Mouse (Mus musculus) gastrocnemius, postnatal 14 days (tissue): Measurements from ENCODE around the gene Gng7. TPM values are rescaled to one million over a fixed set of nuclear protein-coding genes. Genes with fewer than 3 reads are reported as not detected.

Experiments used
- DNase-seq: peaks from one replicate; pipeline ENCODE4 v3.0.0; 2021; ENCODE audit warnings: mixed read lengths
- intact Hi-C: fragments of 180-260 bp; cut with DNase I; formaldehyde crosslinking; loops from one replicate; pipeline ENCODE4 v1.15.1; 2025; ENCODE audit warnings: low total_unique reads
- total RNA-seq, 2 experiments: library from RNA; stranded (reverse); gene quantifications; 2 replicates each; pipeline ENCODE4 v1.2.3; 2021

The Gng7 gene
- total RNA-seq, 2 experiments from 2014 or later, result 0.44 to 1.1 TPM

DNA sequence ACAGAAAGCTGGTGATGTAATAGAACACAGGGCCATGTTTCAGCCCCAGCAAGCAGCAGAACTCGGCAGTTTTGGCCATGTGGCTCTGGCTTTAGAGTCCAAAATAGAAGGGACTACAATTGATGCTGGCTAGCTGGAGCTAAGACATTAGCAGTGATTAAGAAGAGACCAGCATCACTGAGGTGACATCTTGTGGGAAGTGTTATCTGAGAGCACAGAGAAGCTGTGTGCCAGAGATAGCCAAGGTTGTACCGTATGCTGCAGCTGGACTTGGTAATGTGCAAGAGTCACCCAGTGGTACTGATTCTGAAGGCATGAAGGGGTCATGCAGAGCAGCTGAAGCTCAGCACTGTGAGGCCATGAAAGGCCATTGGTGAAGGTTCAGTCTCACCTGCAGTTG, 99.5 kb downstream of the Gng7 start:
- no peak for DNase-seq
- intact Hi-C loops, result no loop called here

DNA sequence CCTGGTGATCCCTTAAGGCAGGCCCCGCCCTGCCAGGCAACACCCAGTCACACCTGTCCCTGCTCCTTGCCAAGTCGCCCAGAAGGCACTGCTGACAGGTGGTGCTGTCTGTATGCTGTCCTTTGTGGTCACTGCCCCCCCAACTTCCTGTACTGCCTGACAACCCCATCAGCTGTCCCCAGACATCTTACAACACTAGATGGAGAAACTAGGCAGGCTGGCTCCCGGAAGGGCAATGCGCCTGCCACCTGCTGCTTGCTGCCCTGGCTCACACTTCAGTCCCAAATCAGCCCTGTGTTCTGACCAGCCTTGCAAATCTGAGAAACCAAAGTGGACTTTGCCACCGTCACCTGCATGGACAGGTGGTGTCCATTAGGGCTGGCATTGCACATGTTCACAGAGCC, 100.5 kb downstream of the Gng7 start:
- intact Hi-C loops, result no loop called here

DNA sequence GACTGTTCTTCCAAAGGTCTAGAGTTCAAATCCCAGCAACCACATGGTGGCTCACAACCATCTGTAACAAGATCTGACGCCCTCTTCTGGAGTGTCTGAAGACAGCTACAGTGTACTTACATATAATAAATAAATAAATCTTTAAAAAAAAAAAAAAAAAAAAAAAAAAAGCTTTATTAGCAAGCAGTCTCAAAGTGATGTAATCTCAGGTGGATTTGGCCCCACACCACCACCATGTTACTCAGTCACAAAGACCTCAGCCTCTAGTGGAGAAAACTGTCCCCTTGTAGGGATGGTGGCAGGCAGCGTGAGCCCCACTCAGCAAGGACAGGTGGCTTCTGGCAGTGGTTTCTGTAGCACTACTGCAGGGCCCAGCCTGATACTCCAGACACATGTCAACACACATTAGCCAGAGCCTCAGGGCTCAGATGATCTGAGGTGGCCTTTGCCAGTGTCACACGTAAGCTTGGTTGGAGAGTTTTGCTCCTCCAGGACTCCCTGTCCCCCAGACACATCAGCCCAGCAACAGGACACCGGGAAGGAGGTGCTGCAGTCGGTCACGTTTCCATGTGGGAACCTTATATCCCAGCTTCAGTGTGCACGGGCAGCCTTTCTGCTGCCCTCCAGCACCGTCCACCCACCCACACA, 101.3 kb downstream of the Gng7 start:
- intact Hi-C loops, result no loop called here
- no peak for DNase-seq

More for the DNA sequence above, 100.5 kb downstream of the Gng7 start:
- DNase-seq, result peak; percentile 77

DNA sequence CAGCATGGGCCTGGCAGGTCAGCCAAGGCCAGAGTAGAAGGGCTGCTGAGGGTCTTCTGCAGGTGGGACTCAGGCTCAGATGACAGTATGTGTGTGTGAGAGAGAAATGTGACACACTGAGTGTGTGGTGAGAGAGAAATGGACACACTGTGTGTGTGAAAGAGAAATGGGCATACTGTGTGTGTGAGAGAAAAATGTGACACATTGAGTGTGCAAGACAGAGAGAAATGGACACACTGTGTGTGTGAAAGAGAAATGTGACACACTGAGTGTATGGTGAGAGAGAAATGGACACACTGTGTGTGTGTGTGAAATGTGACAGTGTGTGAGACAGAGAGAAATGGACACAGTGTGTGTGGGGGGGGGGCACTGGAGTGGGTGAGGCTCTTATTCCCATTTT, 102.9 kb downstream of the Gng7 start:
- DNase-seq, result no peak
- intact Hi-C loops, result no loop called here

DNA sequence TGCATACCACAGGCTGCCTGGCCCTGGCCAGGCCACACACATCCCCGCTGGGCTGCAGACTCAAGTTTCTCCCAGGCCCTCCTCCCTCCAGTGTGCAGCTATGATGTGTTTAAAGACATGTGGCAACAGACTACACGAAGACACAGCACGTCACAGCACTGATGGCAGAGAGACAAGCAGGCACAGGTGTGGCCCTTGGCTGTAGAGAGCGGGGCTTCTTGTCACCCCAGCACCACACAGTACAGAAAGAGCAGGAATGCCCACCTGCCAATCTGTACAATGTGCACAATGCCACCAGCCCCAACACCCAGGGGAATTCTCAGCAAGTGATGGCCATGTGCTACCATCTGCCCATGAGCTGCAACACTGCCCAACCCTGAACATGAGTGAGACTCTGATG, 103.4 kb downstream of the Gng7 start:
- intact Hi-C loops, result no loop called here
- DNase-seq, result no peak

DNA sequence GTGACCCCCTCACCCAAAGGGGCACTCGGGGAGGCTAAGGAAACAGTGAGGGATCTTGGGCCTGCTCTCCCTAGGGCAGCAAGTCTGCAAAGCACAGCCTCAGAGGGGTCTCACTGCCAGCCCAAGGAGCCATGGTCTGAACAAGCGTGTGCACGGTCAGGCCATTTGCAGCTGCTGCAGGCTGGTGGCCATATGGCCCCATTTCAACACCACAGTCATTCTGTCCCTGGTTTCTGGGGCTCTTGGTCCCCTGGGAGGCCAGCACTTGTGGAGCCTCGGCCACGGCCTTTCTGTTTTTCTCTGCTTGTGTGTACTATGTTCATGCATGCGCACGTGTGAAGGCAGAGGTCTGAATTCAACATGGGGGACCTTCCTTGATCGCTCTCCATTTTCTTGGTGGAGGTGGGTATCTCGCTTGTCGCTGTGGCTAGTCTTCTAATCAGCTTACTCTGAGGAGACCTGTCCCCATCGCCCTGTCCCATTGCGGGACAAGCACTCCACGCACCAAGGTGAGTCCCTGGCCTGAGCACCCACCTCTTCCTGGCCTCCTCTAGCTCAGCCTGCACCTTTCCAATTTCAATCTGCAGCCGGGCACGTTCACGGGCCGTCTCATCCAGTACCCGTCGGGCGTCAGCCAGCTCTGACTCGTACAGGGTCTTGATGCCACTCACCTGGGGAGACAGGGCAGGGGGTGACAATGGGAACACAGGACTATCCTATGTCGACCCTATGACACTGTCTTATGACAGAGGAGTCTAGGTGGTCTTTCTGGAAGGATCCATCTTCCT, 105.2 kb downstream of the Gng7 start:
- peak; percentile 69 for DNase-seq
- intact Hi-C loops, result no loop called here

DNA sequence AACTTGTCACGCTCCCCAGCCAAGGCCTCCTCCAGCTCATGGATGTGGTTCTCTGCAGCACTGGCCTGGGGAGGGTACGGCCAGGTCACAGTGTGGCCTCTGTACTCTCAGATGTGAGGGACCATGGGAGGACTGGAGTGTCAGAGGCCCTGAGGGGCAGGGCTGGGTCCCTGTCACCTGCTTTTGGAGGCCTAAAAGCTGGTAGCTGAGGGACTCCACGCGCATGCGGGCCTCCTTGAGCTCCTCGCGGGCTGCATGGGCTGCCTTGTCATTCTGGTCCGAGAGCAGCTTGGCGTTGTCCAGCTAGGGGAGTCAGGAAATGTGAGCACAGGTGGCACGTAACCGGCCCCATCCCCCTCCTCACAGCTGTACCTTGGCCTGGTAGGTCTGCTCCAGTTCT, 110.0 kb downstream of the Gng7 start:
- intact Hi-C loops, result no loop called here
- no peak for DNase-seq

DNA sequence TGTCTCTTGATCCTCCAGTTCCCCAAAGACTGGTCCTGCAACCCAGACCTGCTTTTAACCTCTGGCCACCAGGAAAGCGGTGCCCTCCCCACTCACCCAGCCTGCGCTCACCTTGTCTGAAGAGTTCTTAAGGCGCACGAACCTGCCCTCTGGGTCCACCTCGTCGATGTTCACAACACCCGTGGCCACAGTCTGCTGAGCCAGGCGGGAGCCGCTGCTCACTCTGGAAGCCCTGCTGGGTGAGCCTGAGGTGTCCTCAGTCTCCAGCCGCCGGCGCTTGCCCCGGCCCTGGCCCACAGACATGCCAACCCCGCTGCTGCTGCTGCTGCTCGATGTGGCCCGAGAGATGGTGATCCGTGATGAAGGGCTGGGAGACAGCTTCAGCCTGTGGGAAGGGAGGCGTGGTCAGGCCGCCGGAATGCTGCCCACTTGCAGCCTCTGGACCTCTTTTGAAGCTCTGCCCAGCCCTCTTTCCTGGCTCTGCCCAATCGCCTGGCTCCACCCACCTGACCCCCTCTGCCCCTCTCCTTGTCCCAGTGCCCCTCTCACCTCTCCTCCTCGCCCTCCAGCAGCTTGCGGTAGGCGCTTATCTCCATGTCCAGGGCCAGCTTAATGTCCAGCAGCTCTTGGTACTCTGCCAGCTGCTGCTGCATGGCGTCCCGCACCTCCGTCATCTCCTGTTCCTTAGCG, 110.6 kb downstream of the Gng7 start:
- intact Hi-C loops, result no loop called here
- DNase-seq, result no peak

DNA sequence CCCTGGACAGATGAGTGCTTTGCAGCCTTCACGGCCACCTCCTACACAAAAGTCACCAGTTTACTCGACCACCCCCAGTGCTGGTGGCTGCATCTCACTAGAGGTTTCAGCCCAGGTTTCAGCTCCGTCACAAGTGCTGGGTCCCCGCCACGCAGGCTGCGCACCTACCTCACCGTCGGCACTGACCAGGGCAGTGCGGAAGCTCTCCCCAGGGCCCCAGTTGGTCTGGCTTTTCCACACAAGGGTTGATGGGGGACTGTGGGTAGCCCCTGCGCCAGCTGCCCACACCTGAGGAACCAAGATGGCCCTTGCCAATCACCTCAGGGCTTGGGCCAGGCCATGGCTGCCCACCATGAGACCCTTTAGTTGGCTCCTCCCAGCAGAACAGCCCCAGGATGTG, 111.5 kb downstream of the Gng7 start:
- intact Hi-C loops, result no loop called here
- DNase-seq, result no peak

DNA sequence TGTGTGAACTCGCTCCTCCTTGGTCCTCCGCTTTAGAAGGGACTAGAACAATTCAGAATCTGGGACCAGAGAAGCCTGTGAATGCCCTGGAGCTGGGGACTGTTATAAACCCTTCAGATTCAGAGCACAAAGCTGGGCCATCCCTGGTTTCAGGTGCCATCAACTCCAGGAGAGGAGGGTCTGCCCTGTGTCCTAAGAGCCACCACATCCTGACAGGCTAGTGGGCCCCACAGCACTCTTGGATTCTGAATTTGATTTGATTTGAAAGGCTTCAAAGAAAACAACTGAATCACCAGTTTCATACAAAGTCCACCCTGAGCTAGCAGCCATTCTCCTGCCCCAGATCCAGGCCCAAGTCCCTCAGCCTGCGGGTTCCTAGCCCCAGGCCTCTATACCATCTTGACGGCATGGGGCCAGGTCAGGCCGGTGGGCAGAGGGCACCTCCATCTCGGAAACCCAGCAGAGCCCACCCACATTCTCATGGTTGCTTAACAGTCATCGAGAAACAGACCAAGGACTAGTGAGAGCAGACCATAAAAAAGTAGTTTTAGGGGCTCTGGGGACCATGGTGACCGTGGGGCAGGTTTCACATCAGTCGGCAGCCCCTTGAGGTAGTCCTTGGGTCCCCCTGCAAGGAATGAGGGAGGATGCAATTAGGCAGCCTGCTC, 112.3 kb downstream of the Gng7 start:
- intact Hi-C loops, result no loop called here
- DNase-seq, result no peak

DNA sequence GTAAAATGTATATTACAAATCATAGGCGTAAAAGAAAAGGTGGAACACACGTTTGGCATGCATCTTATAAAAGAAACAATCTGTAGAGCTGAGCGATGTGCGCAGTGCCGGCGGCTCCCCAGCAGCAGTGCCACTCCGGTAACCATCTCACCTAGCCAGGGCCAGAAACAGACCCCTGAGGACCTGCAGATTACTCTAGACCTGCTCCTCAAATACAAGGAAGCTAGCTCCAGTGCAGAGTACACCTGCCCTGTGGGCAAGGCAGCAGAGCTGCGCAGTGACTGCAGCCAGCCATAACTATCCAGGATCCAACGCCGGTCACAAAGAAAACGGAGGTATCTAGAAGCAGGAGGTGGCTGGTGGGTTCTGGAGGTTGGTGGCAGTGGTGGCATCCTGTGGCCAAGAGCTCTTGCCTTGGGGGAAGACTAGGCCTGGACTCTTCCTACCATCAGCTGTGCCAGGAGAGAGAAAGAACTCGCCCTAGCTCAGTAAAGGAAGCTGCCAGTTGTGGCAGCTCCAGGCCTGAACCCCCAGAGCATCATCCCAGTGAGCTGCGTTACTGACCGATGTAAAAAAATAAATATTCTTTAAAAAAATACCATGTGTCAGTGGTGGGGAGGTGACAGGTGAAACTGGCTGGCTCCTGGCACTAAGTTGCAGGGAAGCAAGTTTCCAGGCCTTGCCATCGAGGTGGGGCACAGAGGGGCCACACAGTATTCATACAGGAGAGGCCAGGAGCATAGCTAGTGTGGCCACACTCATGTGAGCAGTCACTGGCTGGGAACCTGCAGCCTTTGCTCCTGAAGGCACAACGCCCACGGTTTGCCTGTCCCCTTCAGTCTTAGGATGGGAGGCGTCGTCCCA, 113.1 kb downstream of the Gng7 start:
- DNase-seq, result no peak
- intact Hi-C loops, result no loop called here

DNA sequence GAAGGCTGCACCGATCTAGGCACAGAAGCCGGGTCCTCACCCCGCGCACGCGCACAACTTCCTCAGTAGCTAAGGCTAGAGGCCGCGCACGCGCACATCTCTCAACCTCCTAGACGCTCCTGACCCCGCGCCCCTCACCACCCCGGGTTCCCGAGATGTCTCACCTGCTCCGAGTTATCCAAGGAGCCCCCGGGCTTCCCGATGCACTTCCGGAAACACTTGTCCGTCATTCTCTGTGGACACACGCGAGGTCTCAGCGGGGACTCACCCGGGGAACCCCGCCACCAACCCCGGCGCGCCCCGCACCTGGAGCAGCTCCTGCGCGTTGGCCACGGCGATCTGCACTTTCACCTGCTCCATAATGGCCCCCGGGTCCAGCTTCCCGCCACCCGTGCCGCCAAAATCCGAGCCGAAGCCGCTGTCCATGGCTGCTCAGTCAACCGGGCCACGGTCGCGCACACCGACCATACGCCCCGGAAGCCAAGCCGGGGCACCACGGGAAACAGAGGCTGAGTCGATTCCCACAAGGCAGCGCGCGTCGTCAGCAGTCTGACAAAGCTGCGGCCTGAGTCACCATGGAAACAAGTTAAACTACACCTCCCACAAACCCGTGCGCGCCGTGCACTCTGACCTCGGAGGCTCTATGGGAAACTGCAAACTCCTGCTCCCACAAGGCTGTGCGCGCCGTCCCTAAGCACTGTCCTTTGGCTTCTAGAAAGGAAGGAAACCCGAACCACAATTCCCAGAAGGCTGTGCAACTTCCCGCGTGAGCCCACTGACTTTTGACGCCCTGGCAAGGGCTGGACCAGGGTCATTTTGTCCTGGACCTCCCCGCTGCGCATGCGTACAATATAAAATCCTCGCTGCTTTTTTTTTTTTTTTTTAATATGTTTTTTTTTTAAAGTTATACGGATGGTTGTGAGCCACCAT, 114.2 kb downstream of the Gng7 start, which contains the start of gene Timm13:
TSS of gene Timm13 (minus strand) at position 652 of the 930 bp plus-strand sequence.
- intact Hi-C loops, result no loop called here
- peak; percentile 97 for DNase-seq

DNA sequence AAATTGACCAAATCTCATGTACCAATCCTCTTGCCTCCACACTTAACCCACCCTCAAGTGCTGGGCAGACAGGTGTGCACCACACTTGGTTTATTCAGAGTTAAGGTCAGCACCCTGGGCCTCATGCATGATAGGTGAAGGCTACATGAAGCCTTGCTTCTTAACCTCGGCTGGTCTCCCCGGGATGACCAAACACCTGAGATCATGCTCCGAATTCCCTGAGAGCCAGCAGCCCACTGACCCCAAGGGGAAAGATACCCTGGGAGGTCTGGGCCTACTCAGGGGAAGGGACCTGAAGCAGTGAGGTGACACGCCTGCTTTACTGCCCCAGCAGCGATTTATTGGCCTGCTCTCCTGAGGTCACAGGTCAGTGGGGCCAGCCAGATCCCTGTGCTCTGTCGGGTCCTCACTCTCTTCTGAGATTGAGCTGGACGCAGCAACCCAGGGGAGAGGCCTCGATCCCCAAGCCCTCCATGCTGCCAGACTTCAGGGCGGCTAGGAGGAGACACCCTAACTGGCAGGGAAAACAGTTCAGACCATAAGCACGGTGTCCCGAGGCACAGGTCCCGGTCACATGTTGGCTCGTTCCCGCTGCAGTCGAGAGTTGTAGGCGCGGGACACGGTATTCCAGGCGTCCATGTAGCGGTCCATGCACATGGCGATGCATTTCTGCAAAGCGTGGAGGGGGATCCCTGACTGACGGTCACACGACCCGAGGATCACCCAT, 115.0 kb downstream of the Gng7 start:
- intact Hi-C loops, result no loop called here
- DNase-seq, result no peak

DNA sequence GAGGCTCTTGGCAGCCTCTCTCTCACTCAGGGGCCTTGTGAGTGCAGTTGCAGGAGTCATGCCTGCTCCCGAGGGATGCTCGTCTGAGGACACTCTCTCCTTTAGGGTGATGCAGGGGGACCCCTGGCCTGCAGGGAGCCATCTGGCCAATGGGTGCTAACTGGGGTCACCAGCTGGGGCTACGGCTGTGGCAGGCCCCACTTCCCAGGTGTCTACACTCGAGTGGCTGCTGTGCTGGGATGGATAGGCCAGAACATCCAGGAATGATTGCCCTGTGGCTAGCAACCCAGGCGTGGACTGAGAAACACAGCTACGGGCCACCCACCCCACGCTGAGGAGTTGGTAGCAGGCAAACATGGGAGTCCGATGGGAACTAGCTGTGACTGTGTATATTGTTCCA, 115.7 kb downstream of the Gng7 start:
- intact Hi-C loops, result no loop called here
- no peak for DNase-seq
